Mouse (Mus musculus) lung, adult 18-20 months (tissue): Measurements from ENCODE around the gene Lgals3.
"Not testable (repeated sequence)": the region's sequence is repeated elsewhere in the genome, so short reads cannot be mapped to it uniquely, and the experiment has no call there.

Source experiments
- DNase-seq, 2 experiments: peaks; one replicate each; pipeline ENCODE4 v3.0.0; 2022; ENCODE audit warnings: mixed read lengths in 2 of 2

The Lgals3 gene

GRCm38 (mm10) chr14:47367461-47367860 lies at the start of gene Lgals3:
Gene Lgals3, plus strand, starts transcription at chr14:47367751.
- peak; percentile 31 to 38 for DNase-seq

DNA sequence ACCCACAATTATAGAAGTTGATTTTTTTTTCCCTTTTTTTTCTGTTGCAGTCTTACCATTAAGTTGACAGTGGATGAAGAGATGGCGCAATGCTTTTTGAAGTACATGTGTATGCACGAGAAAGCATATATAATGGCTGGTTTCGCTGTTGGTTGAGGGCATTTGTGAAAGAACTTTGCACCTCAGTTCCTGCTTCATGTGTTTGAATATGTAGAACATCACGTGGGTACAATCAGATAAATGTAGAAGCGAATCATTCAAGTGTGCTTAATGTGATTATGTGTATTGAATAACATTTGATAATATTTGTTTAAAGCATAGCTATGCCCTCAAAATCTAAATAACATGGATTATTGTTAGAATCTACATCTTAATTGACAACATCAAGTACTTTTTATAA lies 48.2 kb upstream of the Lgals3 start:
- no peak for DNase-seq

DNA sequence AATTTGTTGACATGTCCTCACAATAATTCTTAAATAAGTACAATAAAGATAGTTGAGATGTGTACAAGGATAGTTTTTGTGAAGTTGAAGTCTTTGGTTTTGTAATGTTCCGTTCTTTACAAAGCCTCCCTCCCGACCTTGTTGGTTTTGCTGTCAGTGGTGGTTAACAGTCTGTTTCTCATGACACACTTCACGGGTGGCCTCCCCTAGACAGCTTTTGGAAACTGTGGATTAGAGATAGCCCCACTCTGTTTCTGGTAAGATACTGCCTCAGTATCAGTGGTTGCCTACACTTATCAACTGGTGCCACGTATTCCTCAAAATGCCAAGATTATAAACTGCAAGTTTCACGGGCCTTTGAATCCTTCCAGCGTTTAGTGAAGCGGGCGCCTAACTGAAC lies 46.0 kb upstream of the Lgals3 start:
- not testable (repeated sequence) for DNase-seq

- DNase-seq: no peak
Measured at GRCm38 (mm10) chr14:47325965-47326761, 41.4 kb upstream of the Lgals3 start.

GRCm38 (mm10) chr14:47327347-47327746 lies 40.2 kb upstream of the Lgals3 start:
- DNase-seq: peak; percentile 14 to 23

- DNase-seq: no peak
Measured at GRCm38 (mm10) chr14:47331920-47332319, 35.6 kb upstream of the Lgals3 start.

DNA sequence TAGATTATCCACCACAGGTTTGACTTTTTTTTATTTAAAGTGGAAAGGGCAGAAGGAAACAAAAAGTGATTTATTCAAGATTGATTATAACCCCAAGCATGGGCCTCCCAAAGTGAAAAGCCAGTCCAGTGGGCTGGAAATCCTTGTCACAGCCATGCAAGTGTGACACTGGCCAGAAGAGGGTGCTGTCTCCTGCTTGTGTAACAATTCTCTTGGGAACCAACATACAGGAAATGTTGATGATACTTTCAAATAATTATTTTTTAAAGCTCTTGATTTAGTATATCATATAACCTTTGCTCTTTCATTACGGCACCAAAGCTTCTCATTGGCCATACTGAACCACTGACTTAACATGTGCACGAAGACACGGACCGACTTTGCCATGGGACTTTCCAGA lies 32.7 kb upstream of the Lgals3 start:
- DNase-seq: peak; percentile 58 to 67

GRCm38 (mm10) chr14:47335300-47335699 lies 32.3 kb upstream of the Lgals3 start:
- DNase-seq: no peak

- DNase-seq: no peak
Measured at GRCm38 (mm10) chr14:47340231-47340925, 27.2 kb upstream of the Lgals3 start.

DNA sequence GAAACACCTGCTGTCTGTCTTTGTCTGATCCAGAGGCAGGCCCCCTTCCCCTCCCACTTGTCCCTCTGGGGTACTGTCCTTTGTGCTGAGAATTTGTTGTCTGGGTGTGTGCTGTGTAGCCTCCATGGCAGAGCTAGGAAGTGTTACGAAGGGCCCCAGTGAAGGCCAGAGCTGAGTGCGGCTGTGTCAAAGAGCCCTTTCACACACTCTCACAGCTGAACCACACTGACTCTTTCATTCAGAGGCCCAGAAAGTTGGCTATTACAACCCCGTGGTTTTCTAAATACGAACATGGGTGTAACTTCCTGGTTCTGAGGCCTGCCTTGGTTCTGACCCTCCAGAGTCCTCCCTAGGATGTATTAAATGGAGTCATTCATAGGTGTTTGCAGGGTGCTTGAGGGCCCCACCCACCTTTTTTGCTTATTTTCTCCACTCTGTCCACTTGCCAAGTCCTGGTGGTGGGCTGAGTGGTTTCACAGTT lies 25.7 kb upstream of the Lgals3 start:
- no peak for DNase-seq

DNA sequence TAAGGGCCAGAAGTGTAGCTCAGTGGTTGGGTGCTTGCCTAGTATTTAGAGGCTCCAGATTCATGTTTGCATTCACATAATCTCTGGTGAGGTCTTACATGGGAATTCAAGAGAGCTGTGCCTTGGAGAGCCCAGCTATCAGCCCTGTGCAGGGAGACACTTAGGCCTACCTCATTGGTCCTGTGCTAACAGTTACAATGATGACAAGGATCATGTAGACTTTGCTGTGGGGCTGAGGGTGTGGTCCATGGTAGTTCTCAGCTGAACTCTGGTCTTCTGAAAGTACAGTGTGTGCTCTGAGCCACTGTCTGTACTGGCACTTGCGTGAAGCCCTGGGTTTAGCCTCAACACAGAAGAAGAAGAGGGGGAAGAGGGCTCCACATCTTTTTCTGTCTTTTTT lies 20.8 kb upstream of the Lgals3 start:
- DNase-seq: no peak

- DNase-seq: no peak
Measured at GRCm38 (mm10) chr14:47350974-47351373, 16.6 kb upstream of the Lgals3 start.

- DNase-seq: no peak
Measured at GRCm38 (mm10) chr14:47352272-47352671, 15.3 kb upstream of the Lgals3 start.

DNA sequence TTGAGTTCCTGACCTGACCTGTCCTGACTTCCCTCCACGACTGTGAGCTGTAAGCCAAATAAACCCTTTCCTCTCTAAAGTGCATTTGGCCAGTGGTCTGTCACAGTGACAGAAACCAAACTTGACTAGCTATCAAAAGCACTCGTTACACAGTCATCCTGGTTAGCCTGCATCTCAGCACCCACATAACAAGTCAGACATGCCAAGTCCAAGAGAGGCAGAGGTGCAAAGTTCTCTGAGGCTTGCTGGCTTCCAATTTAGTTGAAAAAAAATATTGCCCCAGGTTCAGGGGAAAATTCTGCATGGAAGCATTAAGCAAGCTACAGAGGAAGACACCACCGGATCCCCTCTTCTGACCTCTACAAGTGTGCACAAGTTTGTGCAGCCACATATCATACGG lies 14.3 kb upstream of the Lgals3 start:
- no peak for DNase-seq

DNA sequence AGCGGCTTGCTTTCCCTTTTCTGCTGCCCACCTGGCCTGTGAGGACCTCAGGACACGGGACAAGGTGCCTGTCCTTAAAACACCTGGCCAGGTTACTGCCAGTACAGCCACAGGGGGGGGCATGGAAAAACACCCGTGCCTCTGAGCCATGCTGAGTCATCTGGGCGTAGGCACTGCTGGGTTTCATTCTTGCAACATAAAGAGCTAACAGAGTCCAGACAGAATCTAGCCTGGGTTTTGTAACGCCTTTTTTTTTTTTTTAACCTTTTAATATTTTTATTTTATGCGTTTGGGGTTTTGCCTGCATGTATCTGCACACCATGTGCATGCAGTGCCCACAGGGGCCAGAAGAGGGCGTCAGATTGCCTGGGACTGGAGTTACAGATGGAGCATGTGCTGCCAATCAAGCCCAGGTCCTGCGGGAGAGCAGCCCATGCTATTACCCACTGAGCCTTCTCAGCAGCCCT lies 13.4 kb upstream of the Lgals3 start:
- DNase-seq: peak; percentile 75 to 83

DNA sequence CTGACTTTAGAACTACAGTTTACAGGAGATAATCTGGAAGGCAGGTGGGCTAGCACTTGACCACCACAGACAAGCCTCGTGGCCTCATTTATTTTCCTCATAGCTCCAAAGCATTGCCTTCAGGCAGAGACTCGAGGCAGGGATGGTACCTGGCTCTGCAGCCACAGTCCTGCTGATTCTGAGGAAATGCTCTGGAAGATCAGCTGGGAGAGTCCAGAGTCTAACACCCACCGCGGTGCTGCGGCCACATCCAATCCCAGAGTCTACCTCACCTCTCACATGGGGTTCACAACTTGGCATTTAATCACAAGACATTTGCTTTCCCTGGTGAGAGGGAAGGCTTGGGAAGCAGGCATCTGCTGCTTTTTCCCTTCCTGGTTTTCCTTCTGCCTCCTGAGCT lies 12.6 kb upstream of the Lgals3 start:
- DNase-seq: no peak

- no peak for DNase-seq
Measured at GRCm38 (mm10) chr14:47356622-47357021, 10.9 kb upstream of the Lgals3 start.

DNA sequence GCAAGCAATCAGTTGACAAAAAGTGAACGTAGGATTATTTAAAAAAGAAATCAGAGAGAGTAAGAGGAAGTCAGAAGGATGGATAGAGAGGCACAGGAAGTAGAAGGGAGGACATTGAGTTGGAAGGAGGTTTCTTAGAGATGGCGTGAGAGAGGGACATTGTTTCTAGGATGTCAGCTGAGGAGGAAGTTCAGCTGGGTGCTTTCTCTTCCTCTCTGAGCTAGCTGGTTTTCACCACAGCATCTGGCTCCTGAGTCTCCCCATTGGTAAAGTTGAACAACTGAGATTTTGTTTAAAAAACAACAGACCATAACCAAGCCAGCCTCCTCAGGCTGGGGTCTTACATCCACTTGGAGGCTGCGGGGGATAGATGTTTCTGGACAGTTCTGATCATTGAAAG lies 7.9 kb upstream of the Lgals3 start:
- no peak for DNase-seq

GRCm38 (mm10) chr14:47361418-47361817 lies 6.1 kb upstream of the Lgals3 start:
- DNase-seq: no peak

GRCm38 (mm10) chr14:47361899-47362298 lies 5.7 kb upstream of the Lgals3 start:
- peak; percentile 31 to 32 for DNase-seq

DNA sequence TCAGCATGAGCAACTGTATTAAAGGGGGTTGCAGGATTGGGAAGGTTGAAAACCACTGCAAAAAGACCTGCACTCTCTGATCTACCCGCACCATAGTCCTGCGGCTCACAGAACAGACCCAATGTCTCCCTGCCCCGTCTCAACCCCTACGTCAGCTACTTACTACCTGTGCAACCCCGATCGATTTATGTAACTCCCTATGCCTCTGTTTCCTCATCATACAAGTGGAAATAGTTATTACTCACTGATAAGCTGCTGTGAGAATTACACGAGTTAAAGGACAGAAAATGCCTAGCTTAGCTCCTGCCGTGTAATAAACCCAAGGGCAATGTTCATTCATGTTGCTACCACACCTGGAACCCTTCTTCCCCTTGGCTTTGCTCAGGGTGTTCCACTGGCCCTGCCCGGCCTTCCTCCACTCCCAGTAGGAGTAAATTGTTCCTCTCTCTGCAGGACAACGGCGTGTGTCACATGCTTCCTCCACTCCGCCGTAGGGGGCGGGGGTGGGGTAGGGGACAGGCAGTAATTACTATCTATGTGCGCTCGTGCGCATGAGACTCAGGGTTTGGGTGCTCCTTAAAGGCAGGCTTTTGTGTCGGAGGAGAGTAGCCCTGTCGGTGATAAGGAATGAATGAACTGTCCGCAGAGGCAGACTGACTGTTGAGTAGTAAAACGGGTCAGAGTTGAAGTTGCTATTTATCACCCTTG lies 2.7 kb upstream of the Lgals3 start:
- DNase-seq: peak; percentile 45 to 50

GRCm38 (mm10) chr14:47366881-47367321 lies 650 bp upstream of the Lgals3 start:
- DNase-seq: peak; percentile 66 to 77

DNA sequence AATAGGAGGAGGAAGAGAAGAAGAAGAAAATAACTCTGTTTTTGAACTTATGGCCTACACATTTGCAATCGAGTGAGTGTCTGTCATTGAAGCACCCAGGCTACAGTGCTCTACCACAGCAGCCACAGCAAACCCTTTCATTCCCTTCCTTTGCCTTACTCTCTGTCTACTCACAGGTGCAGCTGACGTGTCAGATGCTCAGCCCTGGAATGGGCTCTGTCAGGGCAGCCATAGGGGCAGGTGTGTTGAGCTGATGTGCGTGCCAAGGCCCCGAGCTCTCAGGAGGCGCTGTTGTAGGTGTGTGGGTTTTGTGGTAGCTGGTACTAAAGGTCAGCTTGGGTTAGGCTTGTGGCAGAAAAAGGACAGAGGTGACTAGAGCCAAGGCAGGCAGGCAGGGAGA lies 2.2 kb downstream of the Lgals3 start:
- no peak for DNase-seq
